8 mouse cellular contexts compared by ENCODE assay signal in the genomic region with DNA sequence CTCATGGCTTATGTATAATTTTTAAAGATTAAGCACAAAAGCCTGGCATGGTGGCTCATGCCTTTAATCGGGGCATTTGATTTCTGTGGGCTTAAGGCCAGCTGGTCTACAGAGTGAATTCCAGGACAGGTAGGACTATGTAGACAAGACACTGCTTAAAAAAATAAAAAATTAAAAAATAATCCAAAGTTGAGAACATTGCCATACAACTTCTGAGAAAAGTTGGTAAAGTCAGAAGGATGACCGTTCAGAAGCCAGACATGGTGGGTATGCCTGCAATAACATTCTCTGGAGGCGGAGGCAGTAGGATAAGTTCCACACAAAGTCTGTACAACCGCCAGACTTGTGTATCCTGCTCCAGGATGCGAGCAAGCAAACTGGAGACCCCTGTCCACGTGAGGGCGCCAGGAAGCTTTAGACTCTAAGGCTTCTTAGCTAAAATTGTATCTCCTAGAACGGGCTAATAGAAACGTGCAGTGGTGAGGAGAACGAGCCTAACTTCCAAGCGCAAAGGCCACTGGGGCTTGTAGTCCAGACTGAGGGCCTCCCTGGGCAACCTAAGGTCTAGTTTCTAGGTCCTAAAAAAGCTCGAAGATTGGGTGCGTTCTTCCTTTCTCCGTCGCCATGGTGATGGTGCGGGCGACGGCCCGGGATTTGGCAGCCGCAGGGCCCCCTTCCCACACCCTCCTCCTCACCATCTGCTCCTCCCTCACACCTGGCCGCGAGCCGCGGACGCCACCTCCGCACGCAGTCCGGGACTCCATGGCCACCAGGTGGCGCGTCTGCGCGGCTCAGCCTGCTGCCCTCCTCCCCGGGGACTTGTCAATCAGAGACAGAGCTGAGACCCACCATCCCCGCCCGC. TPM values are rescaled to one million over a fixed set of nuclear protein-coding genes. Genes with fewer than 3 reads are reported as not detected.
A peak's percentile ranks its signal among the peaks of the same experiment; 100 is the strongest.
DNase-seq lines count a peak whose midpoint lies in the region; ATAC-seq and TF ChIP-seq lines count a peak whose summit lies in the region.

No protein-coding gene starts in this region.

- peak; percentile 86 for TF ChIP-seq CTCF in gastrocnemius, adult 2 months (IDR thresholded peaks at IDR 0.05)
- peak; percentile 79 for TF ChIP-seq CTCF in hindbrain, postnatal 0 days (IDR thresholded peaks at IDR 0.05; ENCODE audit: low read depth)

- DNase-seq in gastrocnemius, adult 2 months, result peak; percentile 94
- peak; percentile 95 for DNase-seq in hindbrain, postnatal 0 days (ENCODE audit: low spot score)
- peak; percentile 97 for DNase-seq in left cerebral cortex, adult 18-20 months (ENCODE audit: low spot score in 2 of 2)
- DNase-seq in lung, postnatal 4 days, result peak; percentile 87 to 90
- DNase-seq in right cerebral cortex, adult 18-20 months, result peak; percentile 94
- DNase-seq in urinary bladder, adult 2 months (ENCODE audit: low spot score), result peak; percentile 88

- 0 out of 2 replicates have a peak, but pooled peaks cover 4% of the 10 kb centered on the region for H3K36me3 ChIP-seq in hindbrain, postnatal 0 days (ENCODE audit: insufficient read depth, low read length)

- peak overlapping the region; percentile 74 for H3K4me3 ChIP-seq in gastrocnemius, adult 2 months
- H3K4me3 ChIP-seq in hindbrain, postnatal 0 days (ENCODE audit: low read length), result peak overlapping the region; percentile 33

- peak overlapping the region; percentile 60; the same call in 1 of the 2 replicates for H3K27ac ChIP-seq in gastrocnemius, adult 2 months
- 0 out of 2 replicates have a peak overlapping the region, but pooled peaks have one; percentile 32 for H3K27ac ChIP-seq in hindbrain, postnatal 0 days

- intact Hi-C loops in gastrocnemius, adult 2 months (cut with DNase I), result loop anchor here (1.0 to 2.0 kb wide), 2 partner anchors 36 to 137 kb away; no protein-coding TSS in a partner anchor

- no peaks in the 10 kb centered on the region for H3K9me3 ChIP-seq in hindbrain, postnatal 0 days (ENCODE audit: low read length)

- no peaks in the 10 kb centered on the region; the same call in 1 of the 2 replicates for H3K4me1 ChIP-seq in hindbrain, postnatal 0 days (ENCODE audit: insufficient read depth, low read length)

- peak overlapping the region; percentile 63 for H3K4me2 ChIP-seq in hindbrain, postnatal 0 days (ENCODE audit: low read depth, low read length)

- WGBS in hindbrain, postnatal 0 days, result 4% methylated on average over 33 of the region's 35 CpGs

- H3K27me3 ChIP-seq in hindbrain, postnatal 0 days (ENCODE audit: insufficient read depth, low read length), result peaks cover 13% of the 10 kb centered on the region

- peak overlapping the region; percentile 38; the same call in 1 of the 2 replicates for H3K9ac ChIP-seq in hindbrain, postnatal 0 days (replicated peaks; ENCODE audit: low read length)

- ATAC-seq in activated CD4-positive, CD25-positive, alpha-beta regulatory T cell, adult 4 months, result peak; percentile 90
- peak; percentile 89 for ATAC-seq in common myeloid progenitor, adult 5-6 weeks (replicated peaks; ENCODE audit: low read depth, poor library complexity, severe bottlenecking)
- peak; percentile 94 for ATAC-seq in hindbrain, postnatal 0 days

RNA-seq across cellular contexts. Expression of gene Slc17a7, which starts 1.9 kb away (rescaled TPM):
- polyA plus RNA-seq in activated CD4-positive, CD25-positive, alpha-beta regulatory T cell, adult 4 months (2017; shearing (Covaris generic)), result not detected
- total RNA-seq in common myeloid progenitor, adult 5-6 weeks (2017), result not detected in 2 replicates
- under 1 TPM; 0.31 to 0.36 TPM for total RNA-seq in gastrocnemius, adult 2 months (2021)
- total RNA-seq in hindbrain, postnatal 0 days (2014; rRNA removed), result 9.8 and 13.5 TPM in 2 replicates
- polyA plus RNA-seq in hindbrain, postnatal 0 days (2015; fragmentation: Nextera tagmentation; extraction: Ambion mirVana), result 4.2 and 4.6 TPM in 2 replicates
- 1,000 to 10,000 TPM; 1,307 TPM for total RNA-seq in left cerebral cortex, adult 18-20 months (2021)
- 0.03 and 0.04 TPM in 2 replicates for polyA plus RNA-seq in urinary bladder, adult 2 months (2012; rRNA removed)

RNA-seq across cellular contexts. Expression of gene Aldh16a1, which starts 7.5 kb away (rescaled TPM):
- polyA plus RNA-seq in activated CD4-positive, CD25-positive, alpha-beta regulatory T cell, adult 4 months (2017; shearing (Covaris generic)), result 10 to 100 TPM; 21.4 to 27.4 TPM
- 32.2 and 37.9 TPM in 2 replicates for total RNA-seq in common myeloid progenitor, adult 5-6 weeks (2017)
- 10 to 100 TPM; 11.6 to 15.1 TPM for total RNA-seq in gastrocnemius, adult 2 months (2021)
- 30.5 and 30.9 TPM in 2 replicates for total RNA-seq in hindbrain, postnatal 0 days (2014; rRNA removed)
- polyA plus RNA-seq in hindbrain, postnatal 0 days (2015; fragmentation: Nextera tagmentation; extraction: Ambion mirVana), result 19.0 and 20.6 TPM in 2 replicates
- total RNA-seq in left cerebral cortex, adult 18-20 months (2021), result 10 to 100 TPM; 12.7 to 15.1 TPM
- polyA plus RNA-seq in urinary bladder, adult 2 months (2012; rRNA removed), result 27.7 and 30.9 TPM in 2 replicates

RNA-seq across cellular contexts. Expression of gene Pih1d1, which starts 7.7 kb away (rescaled TPM):
- polyA plus RNA-seq in activated CD4-positive, CD25-positive, alpha-beta regulatory T cell, adult 4 months (2017; shearing (Covaris generic)), result 10 to 100 TPM; 44.4 to 53.0 TPM
- 35.2 and 59.8 TPM in 2 replicates for total RNA-seq in common myeloid progenitor, adult 5-6 weeks (2017)
- total RNA-seq in gastrocnemius, adult 2 months (2021), result 10 to 100 TPM; 34.7 to 39.7 TPM
- total RNA-seq in hindbrain, postnatal 0 days (2014; rRNA removed), result 119 and 124 TPM in 2 replicates
- 79.3 and 80.5 TPM in 2 replicates for polyA plus RNA-seq in hindbrain, postnatal 0 days (2015; fragmentation: Nextera tagmentation; extraction: Ambion mirVana)
- 10 to 100 TPM; 46.7 to 51.7 TPM for total RNA-seq in left cerebral cortex, adult 18-20 months (2021)
- polyA plus RNA-seq in urinary bladder, adult 2 months (2012; rRNA removed), result 48.3 and 58.3 TPM in 2 replicates

RNA-seq across cellular contexts. Expression of gene Gfy, which starts 17.5 kb away (rescaled TPM):
- not detected for polyA plus RNA-seq in activated CD4-positive, CD25-positive, alpha-beta regulatory T cell, adult 4 months (2017; shearing (Covaris generic))
- not detected in 2 replicates for total RNA-seq in common myeloid progenitor, adult 5-6 weeks (2017)
- total RNA-seq in gastrocnemius, adult 2 months (2021), result not detected
- total RNA-seq in hindbrain, postnatal 0 days (2014; rRNA removed), result 0.36 TPM in 1 of 2 replicates, not detected in the other
- not detected in 2 replicates for polyA plus RNA-seq in hindbrain, postnatal 0 days (2015; fragmentation: Nextera tagmentation; extraction: Ambion mirVana)
- total RNA-seq in left cerebral cortex, adult 18-20 months (2021), result under 1 TPM; 0.26 to 0.40 TPM
- polyA plus RNA-seq in urinary bladder, adult 2 months (2012; rRNA removed), result 0.03 TPM in 1 of 2 replicates, not detected in the other

RNA-seq across cellular contexts. Expression of gene Pth2, which starts 19.0 kb away (rescaled TPM):
- not detected for polyA plus RNA-seq in activated CD4-positive, CD25-positive, alpha-beta regulatory T cell, adult 4 months (2017; shearing (Covaris generic))
- not detected in 2 replicates for total RNA-seq in common myeloid progenitor, adult 5-6 weeks (2017)
- total RNA-seq in gastrocnemius, adult 2 months (2021), result not detected
- total RNA-seq in hindbrain, postnatal 0 days (2014; rRNA removed), result not detected in 2 replicates
- 1.1 and 2.1 TPM in 2 replicates for polyA plus RNA-seq in hindbrain, postnatal 0 days (2015; fragmentation: Nextera tagmentation; extraction: Ambion mirVana)
- total RNA-seq in left cerebral cortex, adult 18-20 months (2021), result not detected
- not detected in 2 replicates for polyA plus RNA-seq in urinary bladder, adult 2 months (2012; rRNA removed)

Comparison
In these comparisons a context has a peak if more than half of its experiments do, and no peak if none do; other contexts are left out.
1. Peak in every context shown above with its lines: DNase-seq, ATAC-seq, H3K4me3 ChIP-seq and H3K27ac ChIP-seq.
2. RNA of gene Slc17a7, which starts 1.9 kb away (total RNA-seq): 1,307 TPM in left cerebral cortex, adult 18-20 months; 9.8 to 13.5 TPM in hindbrain, postnatal 0 days, 0.31 to 0.36 TPM in gastrocnemius, adult 2 months and not detected in common myeloid progenitor, adult 5-6 weeks; every median in the first group is over 10 times any median in the second.